Mouse (Mus musculus) MEL (cell line): Measurements from ENCODE around the gene Zdhhc11.

Experiments used
- GATA1 ChIP-seq: IDR thresholded peaks from 2 replicates; pipeline ENCODE4 v1.6.1; 2011; ENCODE audit warnings: low read depth, low read length, improper control_type of control experiment
- MEF2A ChIP-seq: IDR thresholded peaks from 2 replicates; pipeline ENCODE4 v1.6.1; 2014; ENCODE audit warnings: low read depth, mild to moderate bottlenecking, inconsistent platforms, low read length, improper control_type of control experiment; ENCODE audit not compliant: poor library complexity, insufficient replicate concordance, severe bottlenecking; ENCODE audit errors: extremely low read depth
- MYC ChIP-seq: IDR thresholded peaks from 2 replicates; pipeline ENCODE4 v1.6.1; 2011; ENCODE audit warnings: low read depth, mild to moderate bottlenecking, low read length, improper control_type of control experiment, moderate library complexity
- POLR2A ChIP-seq, 2 experiments: IDR thresholded peaks; 2 replicates each; pipeline ENCODE4 v1.6.1; 2011 to 2012; ENCODE audit warnings: low read length in 2 of 2, mild to moderate bottlenecking in 2 of 2, control low read depth in 1 of 2, improper control_type of control experiment in 1 of 2, low read depth in 1 of 2, moderate library complexity in 1 of 2; ENCODE audit not compliant: control insufficient read depth in 1 of 2, insufficient read depth in 1 of 2, poor library complexity in 1 of 2
- RAD21 ChIP-seq: IDR thresholded peaks from 2 replicates; pipeline ENCODE4 v1.6.1; 2011; ENCODE audit warnings: mild to moderate bottlenecking, low read depth, low read length, improper control_type of control experiment
- TAL1 ChIP-seq: IDR thresholded peaks from 2 replicates; pipeline ENCODE4 v1.6.1; 2012; ENCODE audit warnings: mild to moderate bottlenecking, inconsistent platforms, low read length, moderate library complexity, mixed read lengths

GRCm38 (mm10) chr13:73955531-73955930 lies 8.1 kb upstream of the Zdhhc11 start:
- TF ChIP-seq MYC (no peak), POLR2A (IDR thresholded peaks at IDR 0.05; ENCODE audit: control insufficient read depth in 1 of 2, insufficient read depth in 1 of 2, low read depth in 1 of 2, low read length in 2 of 2, poor library complexity in 1 of 2) (no peak), TAL1 (no peak), GATA1 (no peak), MEF2A (no peak), RAD21 (no peak)
